Mouse (Mus musculus) stomach, embryonic 15.5 days (tissue): Measurements from ENCODE around the gene Nr2c2ap. TPM values are rescaled to one million over a fixed set of nuclear protein-coding genes. Genes with fewer than 3 reads are reported as not detected.

Experiments
- ATAC-seq: fragments of 200-750 bp; cut with Nextera tagmentation; 2 replicates; pipeline ENCODE4 v1.8.0; 2017; ENCODE audit warnings: low read depth, moderate number of reproducible peaks, moderate TSS enrichment; ENCODE audit not compliant: insufficient read depth, low FRiP score
- H3K27ac ChIP-seq: fragments of 300-500 bp; sonication (generic); 2 replicates; pipeline ENCODE4 v1.5.1; 2015; ENCODE audit warnings: mild to moderate bottlenecking, inconsistent platforms
- H3K27me3 ChIP-seq: fragments of 300-500 bp; sonication (generic); replicated peaks from 2 replicates; pipeline ENCODE4 v1.6.1; 2015; ENCODE audit warnings: inconsistent platforms
- H3K36me3 ChIP-seq: fragments of 300-500 bp; sonication (generic); 2 replicates; pipeline ENCODE4 v1.6.1; 2015; ENCODE audit warnings: inconsistent platforms
- H3K4me1 ChIP-seq: fragments of 300-500 bp; sonication (generic); 2 replicates; pipeline ENCODE4 v1.6.1; 2015; ENCODE audit warnings: inconsistent platforms
- H3K4me2 ChIP-seq: fragments of 300-500 bp; sonication (generic); 2 replicates; pipeline ENCODE4 v1.6.1; 2015; ENCODE audit warnings: mild to moderate bottlenecking, inconsistent platforms
- H3K4me3 ChIP-seq: fragments of 300-500 bp; sonication (generic); replicated peaks from 2 replicates; pipeline ENCODE4 v1.5.1; 2015; ENCODE audit warnings: inconsistent platforms
- H3K9ac ChIP-seq: fragments of 300-500 bp; sonication (generic); 2 replicates; pipeline ENCODE4 v1.6.1; 2015; ENCODE audit warnings: inconsistent platforms
- H3K9me3 ChIP-seq: fragments of 300-500 bp; sonication (generic); 2 replicates; pipeline ENCODE4 v1.6.1; 2016; ENCODE audit warnings: inconsistent platforms
- WGBS: fragments of 180-500 bp; shearing (Covaris S2); methylation state at CpG from one replicate; pipeline ENCODE4 v1.1.7; 2015; 5-methylcytosine and 5-hydroxymethylcytosine counted together
- polyA plus RNA-seq: library from polyadenylated mRNA; unstranded; fragments of >200 nt; fragmentation: Nextera tagmentation; extraction: Ambion mirVana; gene quantifications from 2 replicates; pipeline ENCODE4 v1.2.1, GENCODE M21; 2015

Nr2c2ap gene
- polyA plus RNA-seq, 1 experiment from 2014 or later, result 39.4 TPM

- H3K4me3 ChIP-seq, result no peak overlapping the region
- H3K9me3 ChIP-seq, result no peaks in the 10 kb centered on the region
- H3K9ac ChIP-seq, result no peak overlapping the region
- 63% methylated on average over 8 of the region's 8 CpGs for WGBS
- peaks cover 7% of the 10 kb centered on the region; the same call in 1 of the 2 replicates for H3K4me1 ChIP-seq
- peaks cover 15% of the 10 kb centered on the region; the same call in 1 of the 2 replicates for H3K27me3 ChIP-seq
- ATAC-seq, result no peak
- H3K4me2 ChIP-seq, result no peak overlapping the region
- H3K36me3 ChIP-seq, result no peaks in the 10 kb centered on the region
- H3K27ac ChIP-seq, result no peak overlapping the region
Measured at GRCm38 (mm10) chr8:70124992-70125391, 6.1 kb upstream of the Nr2c2ap start.

- Histone ChIP-seq H3K4me2 (no peak overlapping the region), H3K36me3 (no peaks in the 10 kb centered on the region), H3K27ac (no peak overlapping the region), H3K27me3 (no peaks in the 10 kb centered on the region), H3K9ac (no peak overlapping the region), H3K4me3 (no peak overlapping the region), H3K9me3 (no peaks in the 10 kb centered on the region), H3K4me1 (peaks cover 13% of the 10 kb centered on the region)
- ATAC-seq, result no peak
- WGBS, result 73% methylated on average over 3 of the region's 3 CpGs
Measured at GRCm38 (mm10) chr8:70128435-70128834, 2.7 kb upstream of the Nr2c2ap start.

- WGBS, result 67% methylated on average over 9 of the region's 9 CpGs
- Histone ChIP-seq H3K4me1 (peaks cover 13% of the 10 kb centered on the region), H3K27ac (no peak overlapping the region), H3K4me3 (no peak overlapping the region), H3K9ac (no peak overlapping the region), H3K4me2 (no peak overlapping the region), H3K9me3 (no peaks in the 10 kb centered on the region), H3K27me3 (no peaks in the 10 kb centered on the region), H3K36me3 (peaks cover 6% of the 10 kb centered on the region)
- ATAC-seq, result 0 out of 2 replicates have a peak, but pooled peaks have one; percentile 11
Measured at GRCm38 (mm10) chr8:70129309-70129952, 1.7 kb upstream of the Nr2c2ap start.

- ATAC-seq, result no peak
- no peak overlapping the region for H3K4me3 ChIP-seq
- peaks cover 13% of the 10 kb centered on the region for H3K4me1 ChIP-seq
- H3K4me2 ChIP-seq, result no peak overlapping the region
- H3K9me3 ChIP-seq, result no peaks in the 10 kb centered on the region
- WGBS, result 81% methylated on average over 3 of the region's 3 CpGs
- no peak overlapping the region for H3K9ac ChIP-seq
- H3K27ac ChIP-seq, result no peak overlapping the region
- no peaks in the 10 kb centered on the region for H3K27me3 ChIP-seq
- peaks cover 13% of the 10 kb centered on the region for H3K36me3 ChIP-seq
Measured at GRCm38 (mm10) chr8:70130066-70130465, 1.1 kb upstream of the Nr2c2ap start.

- Histone ChIP-seq H3K9me3 (no peaks in the 10 kb centered on the region), H3K9ac (no peak overlapping the region), H3K4me2 (no peak overlapping the region), H3K36me3 (peaks cover 25% of the 10 kb centered on the region), H3K27me3 (no peaks in the 10 kb centered on the region), H3K27ac (no peak overlapping the region), H3K4me1 (peaks cover 19% of the 10 kb centered on the region), H3K4me3 (no peak overlapping the region)
- WGBS, result 88% methylated on average over 5 of the region's 5 CpGs
- no peak for ATAC-seq
Measured at GRCm38 (mm10) chr8:70134086-70134485, 3.0 kb downstream of the Nr2c2ap start.

- WGBS, result 93% methylated on average over 9 of the region's 9 CpGs
Measured at GRCm38 (mm10) chr8:70134931-70135330, 3.8 kb downstream of the Nr2c2ap start.

GRCm38 (mm10) chr8:70136591-70136990 is 5.5 kb downstream of the Nr2c2ap start:
- H3K36me3 ChIP-seq, result peaks cover 25% of the 10 kb centered on the region
- no peak for ATAC-seq
- no peak overlapping the region for H3K9ac ChIP-seq
- WGBS, result 91% methylated on average over 4 of the region's 4 CpGs
- H3K4me2 ChIP-seq, result no peak overlapping the region
- H3K27ac ChIP-seq, result no peak overlapping the region
- no peaks in the 10 kb centered on the region for H3K9me3 ChIP-seq
- H3K4me3 ChIP-seq, result no peak overlapping the region
- H3K27me3 ChIP-seq, result no peaks in the 10 kb centered on the region
- peaks cover 20% of the 10 kb centered on the region for H3K4me1 ChIP-seq

More at GRCm38 (mm10) chr8:70134931-70135330, 3.8 kb downstream of the Nr2c2ap start:
- H3K36me3 ChIP-seq, result peaks cover 25% of the 10 kb centered on the region
- H3K4me2 ChIP-seq, result no peak overlapping the region
- H3K27me3 ChIP-seq, result no peaks in the 10 kb centered on the region
- H3K4me3 ChIP-seq, result no peak overlapping the region
- peaks cover 19% of the 10 kb centered on the region for H3K4me1 ChIP-seq
- H3K27ac ChIP-seq, result no peak overlapping the region
- H3K9ac ChIP-seq, result no peak overlapping the region
- H3K9me3 ChIP-seq, result no peaks in the 10 kb centered on the region
- ATAC-seq, result no peak

- Histone ChIP-seq H3K27me3 (no peaks in the 10 kb centered on the region), H3K9me3 (no peaks in the 10 kb centered on the region), H3K4me1 (peaks cover 16% of the 10 kb centered on the region), H3K27ac (no peak overlapping the region), H3K4me3 (no peak overlapping the region; the same call in 1 of the 2 replicates), H3K4me2 (peak overlapping the region; percentile 64), H3K9ac (no peak overlapping the region), H3K36me3 (peaks cover 32% of the 10 kb centered on the region)
- 76% methylated on average over 4 of the region's 4 CpGs for WGBS
- no peak for ATAC-seq
Measured at GRCm38 (mm10) chr8:70137890-70138289, 6.8 kb downstream of the Nr2c2ap start.

GRCm38 (mm10) chr8:70139026-70139857 is 8.1 kb downstream of the Nr2c2ap start, which contains the start of the genes Rfxank, Borcs8 and Mef2b:
Gene Rfxank (minus strand): TSS chr8:70139154.
Gene Borcs8 (plus strand): TSS chr8:70139499.
Gene Mef2b (plus strand): TSS chr8:70139711.
- peaks cover 16% of the 10 kb centered on the region for H3K4me1 ChIP-seq
- peak; percentile 97 for ATAC-seq
- H3K36me3 ChIP-seq, result peaks cover 29% of the 10 kb centered on the region
- peak within 1 kb of the TSS; percentile 84 for H3K27ac ChIP-seq
- WGBS, result under 1% methylated on average over 46 of the region's 46 CpGs
- H3K4me3 ChIP-seq, result peak within 1 kb of the TSS; percentile 81
- peak within 1 kb of the TSS; percentile 70 for H3K4me2 ChIP-seq
- no peaks in the 10 kb centered on the region for H3K27me3 ChIP-seq
- H3K9me3 ChIP-seq, result no peaks in the 10 kb centered on the region
- peak within 1 kb of the TSS; percentile 73 for H3K9ac ChIP-seq

- Histone ChIP-seq H3K27ac (peak overlapping the region; percentile 84), H3K4me2 (peak overlapping the region; percentile 70), H3K27me3 (no peaks in the 10 kb centered on the region), H3K4me1 (peaks cover 16% of the 10 kb centered on the region), H3K4me3 (peak overlapping the region; percentile 81), H3K36me3 (peaks cover 27% of the 10 kb centered on the region), H3K9me3 (no peaks in the 10 kb centered on the region), H3K9ac (peak overlapping the region; percentile 73)
- ATAC-seq, result no peak
- 8% methylated on average over 9 of the region's 9 CpGs for WGBS
Measured at GRCm38 (mm10) chr8:70139981-70140380, 8.8 kb downstream of the Nr2c2ap start.

GRCm38 (mm10) chr8:70147678-70148607 is 16.8 kb downstream of the Nr2c2ap start:
- no peak for ATAC-seq

More at GRCm38 (mm10) chr8:70147678-70148607, 16.8 kb downstream of the Nr2c2ap start:
- Histone ChIP-seq H3K4me3 (no peak overlapping the region), H3K4me2 (no peak overlapping the region), H3K27me3 (no peaks in the 10 kb centered on the region), H3K36me3 (peaks cover 21% of the 10 kb centered on the region), H3K9ac (no peak overlapping the region), H3K4me1 (0 out of 2 replicates have a peak, but pooled peaks cover 8% of the 10 kb centered on the region), H3K27ac (no peak overlapping the region), H3K9me3 (no peaks in the 10 kb centered on the region)
- 78% methylated on average over 7 of the region's 7 CpGs for WGBS
